Mouse (Mus musculus) left cerebral cortex, adult 2 months (tissue): ENCODE measurements around the gene Gm17174. TPM values are rescaled to one million over a fixed set of nuclear protein-coding genes. Genes with fewer than 3 reads are reported as not detected.
A peak's percentile ranks its signal among the peaks of the same experiment; 100 is the strongest.
"Not testable (repeated sequence)": the region's sequence is repeated elsewhere in the genome, so short reads cannot be mapped to it uniquely, and the experiment has no call there.

Experiments used
- DNase-seq, 2 experiments: peaks; one replicate each; pipeline ENCODE4 v3.0.0; 2021 to 2022; ENCODE audit warnings: low spot score in 2 of 2, mixed read lengths in 1 of 2; ENCODE audit errors: extremely low spot score in 1 of 2
- H3K27ac ChIP-seq: fragments of 200-600 bp; 2 replicates; pipeline ENCODE4 v1.8.1; 2022
- H3K4me3 ChIP-seq: fragments of 200-600 bp; 2 replicates; pipeline ENCODE4 v1.8.1; 2022
- CTCF ChIP-seq: fragments of 200-600 bp; IDR thresholded peaks from 2 replicates; pipeline ENCODE4 v1.8.1; 2022; ENCODE audit warnings: antibody characterized with exemption, mild to moderate bottlenecking, moderate library complexity
- intact Hi-C: fragments of 180-260 bp; cut with DNase I; formaldehyde crosslinking; loops from one replicate; pipeline ENCODE4 v1.15.1; 2025
- long read RNA-seq, 2 experiments: library from polyadenylated mRNA; stranded (forward); transcript quantifications; one replicate each; pipeline ENCODE4 v2.0.0; 2021; ENCODE audit warnings: borderline mapping rate in 2 of 2
- total RNA-seq, 2 experiments: library from RNA; stranded (reverse); gene quantifications; 2 replicates each; pipeline ENCODE4 v1.2.3; 2021

Gm17174 gene
- not detected for total RNA-seq
- long read RNA-seq, experiment 1: 0 reads
- long read RNA-seq, experiment 2: 0 reads

- DNase-seq, H3K4me3 ChIP-seq, intact Hi-C loops, H3K27ac ChIP-seq: not testable (repeated sequence)
Observed at GRCm38 (mm10) chr14:51592039-51592438, at the start of gene Gm17174. TSS of gene Gm17174 (minus strand) at chr14:51592139.

GRCm38 (mm10) chr14:51635566-51635965 is 43.6 kb upstream of the Gm17174 start, which contains the start of gene Gm4181:
TSS of gene Gm4181 (minus strand) at chr14:51635666.
- H3K27ac ChIP-seq, DNase-seq, intact Hi-C loops, H3K4me3 ChIP-seq: not testable (repeated sequence)

GRCm38 (mm10) chr14:51632426-51632825 is 40.5 kb upstream of the Gm17174 start:
- H3K4me3 ChIP-seq, intact Hi-C loops, H3K27ac ChIP-seq: not testable (repeated sequence)
- peak; percentile 12 to 18 for DNase-seq

GRCm38 (mm10) chr14:51611210-51611609 is 19.3 kb upstream of the Gm17174 start, which contains the start of gene Gm17078:
TSS of gene Gm17078 (minus strand) at chr14:51611310.
- no peak for DNase-seq
- Histone ChIP-seq H3K4me3 (no peak within 1 kb of the TSS), H3K27ac (no peak within 1 kb of the TSS)
- TF ChIP-seq CTCF: no peak
- intact Hi-C loops: no loop called here

DNA sequence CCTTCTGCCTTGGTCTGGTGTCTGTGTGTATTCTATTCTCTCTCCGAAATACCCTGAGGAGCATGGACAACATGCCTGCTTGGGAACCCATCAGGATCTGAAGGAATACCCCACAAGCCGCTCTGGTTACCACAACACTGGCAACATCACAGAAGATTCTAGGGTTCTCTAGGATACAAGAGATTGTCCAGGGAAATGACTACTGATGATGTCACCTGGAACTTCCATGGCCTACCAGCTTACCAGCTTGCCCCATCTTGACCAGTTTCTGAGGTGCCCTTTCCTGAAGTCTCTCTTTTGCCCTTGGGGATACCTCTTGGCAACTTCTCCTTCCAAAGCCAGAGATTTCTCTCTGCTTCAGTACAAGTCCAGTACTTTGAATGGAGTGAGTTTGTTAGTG is 18.0 kb downstream of the Gm17174 start, which contains the start of gene Gm17175:
Gm17175 (minus strand) TSS at position 101 of the 400 bp plus-strand sequence.
- H3K4me3 ChIP-seq, DNase-seq, H3K27ac ChIP-seq, intact Hi-C loops: not testable (repeated sequence)

DNA sequence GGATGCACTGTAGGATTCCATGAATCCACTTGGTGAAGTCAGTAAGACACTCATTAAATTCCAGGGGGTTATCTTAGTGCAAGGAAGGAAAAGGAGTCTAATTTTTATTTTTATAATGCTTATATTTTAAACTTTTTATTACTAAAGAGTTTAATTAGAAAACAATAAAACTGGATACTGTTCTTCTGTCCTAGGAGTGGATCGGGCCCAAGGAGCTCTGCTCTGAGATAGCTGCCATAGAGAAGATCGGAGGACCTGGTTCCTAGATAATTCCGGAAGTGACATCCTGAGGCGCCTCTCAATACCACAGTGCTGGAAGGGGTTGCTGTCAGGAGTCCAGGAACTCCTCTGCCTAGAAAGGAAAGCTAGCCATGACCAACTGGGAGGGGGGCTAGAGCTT is 39.4 kb downstream of the Gm17174 start, which contains the start of gene Gm5622:
Gm5622 (plus strand) TSS at position 301 of the 400 bp plus-strand sequence.
- intact Hi-C loops: no loop called here
- DNase-seq: no peak
- Histone ChIP-seq H3K27ac (no peak within 1 kb of the TSS), H3K4me3 (no peak within 1 kb of the TSS)
- TF ChIP-seq CTCF: no peak

Other genes starting within 250 kb of the Gm17174 start
- gene Gm7247, start 230.4 kb downstream of the Gm17174 start, total RNA-seq: not detected
- gene Vmn2r88, start 181.3 kb downstream of the Gm17174 start, total RNA-seq: not detected
- not detected for gene Vmn2r89, start 140.3 kb downstream of the Gm17174 start, total RNA-seq
- gene Gm5622, start 39.3 kb downstream of the Gm17174 start, total RNA-seq: not detected
- gene Gm17175, start 18.1 kb downstream of the Gm17174 start, total RNA-seq: not detected
- not detected for gene Gm17078, start 19.2 kb upstream of the Gm17174 start, total RNA-seq
- gene Gm4181, start 43.5 kb upstream of the Gm17174 start, total RNA-seq: not detected
- gene Gm17079, start 103.3 kb upstream of the Gm17174 start, total RNA-seq: not detected
- gene Gm5800, start 125.0 kb upstream of the Gm17174 start, total RNA-seq: not detected
- not detected for gene Ang4, start 181.5 kb upstream of the Gm17174 start, total RNA-seq
- gene AY358078, start 207.9 kb upstream of the Gm17174 start, total RNA-seq: not detected